Mouse (Mus musculus) intestine, embryonic 15.5 days (tissue): ENCODE data around the gene Dixdc1. TPM values are rescaled to one million over a fixed set of nuclear protein-coding genes. Genes with fewer than 3 reads are reported as not detected.

Source experiments
- ATAC-seq: fragments of 200-750 bp; cut with Nextera tagmentation; 2 replicates; pipeline ENCODE4 v1.8.0; 2017; ENCODE audit warnings: moderate TSS enrichment, moderate library complexity
- H3K27ac ChIP-seq: fragments of 300-500 bp; sonication (generic); 2 replicates; pipeline ENCODE4 v1.5.1; 2015; ENCODE audit warnings: mild to moderate bottlenecking, inconsistent platforms
- H3K27me3 ChIP-seq: fragments of 300-500 bp; sonication (generic); replicated peaks from 2 replicates; pipeline ENCODE4 v1.6.1; 2015; ENCODE audit warnings: inconsistent platforms
- H3K36me3 ChIP-seq: fragments of 300-500 bp; sonication (generic); 2 replicates; pipeline ENCODE4 v1.6.1; 2015; ENCODE audit warnings: inconsistent platforms
- H3K4me1 ChIP-seq: fragments of 300-500 bp; sonication (generic); replicated peaks from 2 replicates; pipeline ENCODE4 v1.6.1; 2015; ENCODE audit warnings: inconsistent platforms
- H3K4me2 ChIP-seq: fragments of 300-500 bp; sonication (generic); replicated peaks from 2 replicates; pipeline ENCODE4 v1.6.1; 2015; ENCODE audit warnings: mild to moderate bottlenecking, inconsistent platforms
- H3K4me3 ChIP-seq: fragments of 300-500 bp; sonication (generic); replicated peaks from 2 replicates; pipeline ENCODE4 v1.5.1; 2015; ENCODE audit warnings: inconsistent platforms
- H3K9ac ChIP-seq: fragments of 300-500 bp; sonication (generic); 2 replicates; pipeline ENCODE4 v1.6.1; 2015; ENCODE audit warnings: inconsistent platforms
- H3K9me3 ChIP-seq: fragments of 300-500 bp; sonication (generic); 2 replicates; pipeline ENCODE4 v1.6.1; 2016; ENCODE audit warnings: inconsistent platforms
- WGBS: fragments of 180-500 bp; shearing (Covaris S2); methylation state at CpG from one replicate; pipeline ENCODE4 v1.1.7; 2015; 5-methylcytosine and 5-hydroxymethylcytosine counted together
- polyA plus RNA-seq: library from polyadenylated mRNA; unstranded; fragments of >200 nt; fragmentation: Nextera tagmentation; extraction: Ambion mirVana; gene quantifications from 2 replicates; pipeline ENCODE4 v1.2.1, GENCODE M21; 2015

Dixdc1 gene
- polyA plus RNA-seq, 1 experiment from 2014 or later: 6.1 TPM

GRCm38 (mm10) chr9:50616161-50616560 lies 123.2 kb downstream of the Dixdc1 start:
- peak overlapping the region; percentile 98 for H3K9ac ChIP-seq
- 0 out of 2 replicates have a peak, but pooled peaks cover 2% of the 10 kb centered on the region for H3K4me1 ChIP-seq
- H3K27me3 ChIP-seq: no peaks in the 10 kb centered on the region
- H3K36me3 ChIP-seq: peaks cover 12% of the 10 kb centered on the region
- peak overlapping the region; percentile 96; the same call in 1 of the 2 replicates for H3K27ac ChIP-seq
- WGBS: 37% methylated on average over 11 of the region's 11 CpGs
- H3K4me2 ChIP-seq: peak overlapping the region; percentile 71
- H3K9me3 ChIP-seq: no peaks in the 10 kb centered on the region
- ATAC-seq: no peak
- H3K4me3 ChIP-seq: peak overlapping the region; percentile 100

Other genes with a start within 250 kb of the Dixdc1 start
- 1.7 and 2.0 TPM in 2 replicates for gene Plet1, start 245.0 kb downstream of the Dixdc1 start, polyA plus RNA-seq
- 93.9 and 94.1 TPM in 2 replicates for gene Pts, start 210.8 kb downstream of the Dixdc1 start, polyA plus RNA-seq
- gene Il18, start 184.7 kb downstream of the Dixdc1 start, polyA plus RNA-seq: 17.6 and 18.8 TPM in 2 replicates
- gene Bco2, start 184.3 kb downstream of the Dixdc1 start, polyA plus RNA-seq: 3.4 and 4.4 TPM in 2 replicates
- 0.16 and 0.19 TPM in 2 replicates for gene Tex12, start 178.2 kb downstream of the Dixdc1 start, polyA plus RNA-seq
- 544 and 560 TPM in 2 replicates for gene Sdhd, start 135.7 kb downstream of the Dixdc1 start, polyA plus RNA-seq
- 314 TPM in 2 replicates for gene Timm8b, start 135.6 kb downstream of the Dixdc1 start, polyA plus RNA-seq
- 2.1 and 2.9 TPM in 2 replicates for gene Pih1d2, start 122.2 kb downstream of the Dixdc1 start, polyA plus RNA-seq
- 17.5 and 20.4 TPM in 2 replicates for gene Nkapd1, start 122.1 kb downstream of the Dixdc1 start, polyA plus RNA-seq
- 58.7 and 63.5 TPM in 2 replicates for gene Dlat, start 79.7 kb downstream of the Dixdc1 start, polyA plus RNA-seq
- gene 2310030G06Rik, start 7.0 kb upstream of the Dixdc1 start, polyA plus RNA-seq: 15.9 and 18.7 TPM in 2 replicates
- gene Cryab, start 11.8 kb upstream of the Dixdc1 start, polyA plus RNA-seq: 51.7 and 62.6 TPM in 2 replicates
- gene Hspb2, start 12.8 kb upstream of the Dixdc1 start, polyA plus RNA-seq: 5.3 and 5.4 TPM in 2 replicates
- gene Fdxacb1, start 28.7 kb upstream of the Dixdc1 start, polyA plus RNA-seq: 11.0 and 11.6 TPM in 2 replicates
- 40.8 and 42.8 TPM in 2 replicates for gene Alg9, start 35.5 kb upstream of the Dixdc1 start, polyA plus RNA-seq
- 26.1 and 30.6 TPM in 2 replicates for gene 1110032A03Rik, start 36.0 kb upstream of the Dixdc1 start, polyA plus RNA-seq
- 62.8 and 65.7 TPM in 2 replicates for gene Ppp2r1b, start 105.8 kb upstream of the Dixdc1 start, polyA plus RNA-seq